Mouse (Mus musculus) adrenal gland, postnatal 10 days (tissue): ENCODE results near the gene St6galnac1. TPM values are rescaled to one million over a fixed set of nuclear protein-coding genes. Genes with fewer than 3 reads are reported as not detected.
"Not testable (repeated sequence)": the region's sequence is repeated elsewhere in the genome, so short reads cannot be mapped to it uniquely, and the experiment has no call there.

ENCODE experiments used
- DNase-seq: peaks from one replicate; pipeline ENCODE4 v3.0.0; 2021; ENCODE audit warnings: mixed read lengths
- total RNA-seq, 2 experiments: library from RNA; stranded (reverse); gene quantifications; 2 replicates each; pipeline ENCODE4 v1.2.3; 2021

The St6galnac1 gene
- total RNA-seq, 2 experiments from 2014 or later = 0.15 TPM; not detected in 1

GRCm38 (mm10) chr11:116807526-116807925 is 32.2 kb upstream of the St6galnac1 start:
- no peak for DNase-seq

- no peak for DNase-seq
Measured at GRCm38 (mm10) chr11:116807116-116807515, 31.8 kb upstream of the St6galnac1 start.

GRCm38 (mm10) chr11:116806136-116807071 is 31.1 kb upstream of the St6galnac1 start:
- no peak for DNase-seq

- no peak for DNase-seq
Measured at GRCm38 (mm10) chr11:116802709-116803108, 27.4 kb upstream of the St6galnac1 start.

- DNase-seq = peak; percentile 40
Measured at GRCm38 (mm10) chr11:116801106-116801505, 25.8 kb upstream of the St6galnac1 start.

GRCm38 (mm10) chr11:116799364-116799763 is 24.1 kb upstream of the St6galnac1 start:
- DNase-seq = no peak

GRCm38 (mm10) chr11:116784221-116784620 is 8.9 kb upstream of the St6galnac1 start:
- DNase-seq = no peak

- peak; percentile 16 for DNase-seq
Measured at GRCm38 (mm10) chr11:116782737-116783145, 7.4 kb upstream of the St6galnac1 start.

- DNase-seq = no peak
Measured at GRCm38 (mm10) chr11:116773205-116773604, 2.1 kb downstream of the St6galnac1 start.

- no peak for DNase-seq
Measured at GRCm38 (mm10) chr11:116769873-116770272, 5.4 kb downstream of the St6galnac1 start.

GRCm38 (mm10) chr11:116764946-116765345 is 10.4 kb downstream of the St6galnac1 start:
- DNase-seq = no peak

- no peak for DNase-seq
Measured at GRCm38 (mm10) chr11:116764346-116764745, 11.0 kb downstream of the St6galnac1 start.

- peak; percentile 11 for DNase-seq
Measured at GRCm38 (mm10) chr11:116755191-116755590, 20.1 kb downstream of the St6galnac1 start.

- peak; percentile 73 for DNase-seq
Measured at GRCm38 (mm10) chr11:116753674-116754470, 21.4 kb downstream of the St6galnac1 start.

GRCm38 (mm10) chr11:116749733-116750132 is 25.6 kb downstream of the St6galnac1 start:
- no peak for DNase-seq

GRCm38 (mm10) chr11:116748692-116749091 is 26.6 kb downstream of the St6galnac1 start:
- DNase-seq = not testable (repeated sequence)

- DNase-seq = not testable (repeated sequence)
Measured at GRCm38 (mm10) chr11:116746822-116747221, 28.5 kb downstream of the St6galnac1 start.

- not testable (repeated sequence) for DNase-seq
Measured at GRCm38 (mm10) chr11:116745457-116745856, 29.9 kb downstream of the St6galnac1 start.

GRCm38 (mm10) chr11:116738411-116738810 is 36.9 kb downstream of the St6galnac1 start:
- DNase-seq = peak; percentile 17

GRCm38 (mm10) chr11:116732536-116732935 is 42.8 kb downstream of the St6galnac1 start:
- DNase-seq = no peak

- DNase-seq = not testable (repeated sequence)
Measured at GRCm38 (mm10) chr11:116731060-116731580, 44.2 kb downstream of the St6galnac1 start.

- DNase-seq = no peak
Measured at GRCm38 (mm10) chr11:116729276-116730008, 45.9 kb downstream of the St6galnac1 start.
